Mouse (Mus musculus): ENCODE measurements around the gene Dip2a. TPM values are rescaled to one million over a fixed set of nuclear protein-coding genes. Genes with fewer than 3 reads are reported as not detected.

Dip2a gene
- polyA plus RNA-seq, 1 experiment from 2014 or later, result 6.3 TPM

GRCm38 (mm10) chr10:76214161-76214560, 130.9 kb downstream of the Dip2a start:
- H3K9ac ChIP-seq (ENCODE audit: low read length), result no peak overlapping the region
- H3K36me3 ChIP-seq (ENCODE audit: control insufficient read depth, insufficient read depth, low read length), result peaks cover 89% of the 10 kb centered on the region
- WGBS, result 87% methylated on average over 4 of the region's 4 CpGs
- H3K4me2 ChIP-seq (ENCODE audit: low read length), result no peak overlapping the region
- H3K9me3 ChIP-seq (ENCODE audit: control insufficient read depth, low read length), result peaks cover 15% of the 10 kb centered on the region
- ATAC-seq (ENCODE audit: insufficient number of reproducible peaks, insufficient read depth, low FRiP score, low read depth), result no peak
- H3K27ac ChIP-seq (replicated peaks in 1 of 2; ENCODE audit: control insufficient read depth in 1 of 2, insufficient read depth in 1 of 2, low read depth in 2 of 2, low read length in 2 of 2), result no peak overlapping the region
- H3K4me1 ChIP-seq (ENCODE audit: control insufficient read depth in 2 of 2, insufficient read depth in 2 of 2, low read length in 2 of 2), result no peaks in the 10 kb centered on the region
- no peak overlapping the region for H3K4me3 ChIP-seq (ENCODE audit: control insufficient read depth in 1 of 2, insufficient read depth in 1 of 2, low read depth in 1 of 2, low read length in 2 of 2)
- H3K27me3 ChIP-seq (ENCODE audit: control insufficient read depth, insufficient read depth, low read length), result no peaks in the 10 kb centered on the region

GRCm38 (mm10) chr10:76212121-76212520, 133.0 kb downstream of the Dip2a start:
- Histone ChIP-seq H3K36me3 (ENCODE audit: control insufficient read depth, insufficient read depth, low read length) (peaks cover 89% of the 10 kb centered on the region), H3K4me2 (ENCODE audit: low read length) (no peak overlapping the region), H3K27me3 (ENCODE audit: control insufficient read depth, insufficient read depth, low read length) (no peaks in the 10 kb centered on the region), H3K4me1 (ENCODE audit: control insufficient read depth in 2 of 2, insufficient read depth in 2 of 2, low read length in 2 of 2) (no peaks in the 10 kb centered on the region), H3K27ac (replicated peaks in 1 of 2; ENCODE audit: control insufficient read depth in 1 of 2, insufficient read depth in 1 of 2, low read depth in 2 of 2, low read length in 2 of 2) (no peak overlapping the region), H3K4me3 (ENCODE audit: control insufficient read depth in 1 of 2, insufficient read depth in 1 of 2, low read depth in 1 of 2, low read length in 2 of 2) (no peak overlapping the region), H3K9me3 (ENCODE audit: control insufficient read depth, low read length) (peaks cover 15% of the 10 kb centered on the region), H3K9ac (ENCODE audit: low read length) (no peak overlapping the region)
- ATAC-seq (ENCODE audit: insufficient number of reproducible peaks, insufficient read depth, low FRiP score, low read depth), result no peak
- 89% methylated on average over 6 of the region's 6 CpGs for WGBS

GRCm38 (mm10) chr10:76210806-76211205, 134.3 kb downstream of the Dip2a start:
- no peak overlapping the region for H3K27ac ChIP-seq (replicated peaks in 1 of 2; ENCODE audit: control insufficient read depth in 1 of 2, insufficient read depth in 1 of 2, low read depth in 2 of 2, low read length in 2 of 2)
- H3K9ac ChIP-seq (ENCODE audit: low read length), result no peak overlapping the region
- no peaks in the 10 kb centered on the region for H3K4me1 ChIP-seq (ENCODE audit: control insufficient read depth in 2 of 2, insufficient read depth in 2 of 2, low read length in 2 of 2)
- H3K9me3 ChIP-seq (ENCODE audit: control insufficient read depth, low read length), result peaks cover 15% of the 10 kb centered on the region
- no peak overlapping the region for H3K4me3 ChIP-seq (ENCODE audit: control insufficient read depth in 1 of 2, insufficient read depth in 1 of 2, low read depth in 1 of 2, low read length in 2 of 2)
- H3K36me3 ChIP-seq (ENCODE audit: control insufficient read depth, insufficient read depth, low read length), result peaks cover 84% of the 10 kb centered on the region
- no peak overlapping the region for H3K4me2 ChIP-seq (ENCODE audit: low read length)
- no peaks in the 10 kb centered on the region for H3K27me3 ChIP-seq (ENCODE audit: control insufficient read depth, insufficient read depth, low read length)
- ATAC-seq (ENCODE audit: insufficient number of reproducible peaks, insufficient read depth, low FRiP score, low read depth), result no peak
- WGBS, result 92% methylated on average over 7 of the region's 7 CpGs

Other genes with a start within 250 kb of the Dip2a start
- not detected in 2 replicates for gene Slc5a4b, start 234.3 kb downstream of the Dip2a start, polyA plus RNA-seq (2014; fragmentation: Nextera tagmentation; extraction: Ambion mirVana)
- gene Slc5a4a, start 197.8 kb downstream of the Dip2a start, polyA plus RNA-seq (2014; fragmentation: Nextera tagmentation; extraction: Ambion mirVana), result not detected in 2 replicates
- 57.7 and 58.6 TPM in 2 replicates for gene Prmt2, start 107.4 kb downstream of the Dip2a start, polyA plus RNA-seq (2014; fragmentation: Nextera tagmentation; extraction: Ambion mirVana)
- 0.80 and 1.1 TPM in 2 replicates for gene S100b, start 91.4 kb downstream of the Dip2a start, polyA plus RNA-seq (2014; fragmentation: Nextera tagmentation; extraction: Ambion mirVana)
- gene AC141477.1, start 95.2 kb upstream of the Dip2a start, polyA plus RNA-seq (2014; fragmentation: Nextera tagmentation; extraction: Ambion mirVana), result not detected in 2 replicates
- gene Pcnt, start 97.5 kb upstream of the Dip2a start, polyA plus RNA-seq (2014; fragmentation: Nextera tagmentation; extraction: Ambion mirVana), result 11.8 and 13.1 TPM in 2 replicates
- not detected in 2 replicates for gene 2610028H24Rik, start 103.8 kb upstream of the Dip2a start, polyA plus RNA-seq (2014; fragmentation: Nextera tagmentation; extraction: Ambion mirVana)
- 41.3 and 46.8 TPM in 2 replicates for gene Mcm3ap, start 123.6 kb upstream of the Dip2a start, polyA plus RNA-seq (2014; fragmentation: Nextera tagmentation; extraction: Ambion mirVana)
- 3.7 and 5.0 TPM in 2 replicates for gene Ybey, start 123.8 kb upstream of the Dip2a start, polyA plus RNA-seq (2014; fragmentation: Nextera tagmentation; extraction: Ambion mirVana)
- gene Lss, start 186.3 kb upstream of the Dip2a start, polyA plus RNA-seq (2014; fragmentation: Nextera tagmentation; extraction: Ambion mirVana), result 5.3 and 11.6 TPM in 2 replicates
- not detected in 2 replicates for gene Spatc1l, start 217.0 kb upstream of the Dip2a start, polyA plus RNA-seq (2014; fragmentation: Nextera tagmentation; extraction: Ambion mirVana)
- 2.4 and 3.1 TPM in 2 replicates for gene Ftcd, start 230.4 kb upstream of the Dip2a start, polyA plus RNA-seq (2014; fragmentation: Nextera tagmentation; extraction: Ambion mirVana)